Mouse (Mus musculus) layer of hippocampus, adult 2 months (tissue): Measurements from ENCODE around the gene Scn2b. TPM values are rescaled to one million over a fixed set of nuclear protein-coding genes. Genes with fewer than 3 reads are reported as not detected.
A peak's percentile ranks its signal among the peaks of the same experiment; 100 is the strongest.

ENCODE experiments used
- DNase-seq, 2 experiments: peaks; one replicate each; pipeline ENCODE4 v3.0.0; 2022; ENCODE audit warnings: low spot score in 2 of 2
- H3K27ac ChIP-seq: fragments of 200-600 bp; 2 replicates; pipeline ENCODE4 v1.8.1; 2022
- H3K4me3 ChIP-seq: fragments of 200-600 bp; 2 replicates; pipeline ENCODE4 v1.8.1; 2022; ENCODE audit warnings: mild to moderate bottlenecking
- CTCF ChIP-seq: fragments of 200-600 bp; conservative IDR thresholded peaks from 2 replicates; pipeline ENCODE4 v1.8.1; 2022; ENCODE audit warnings: antibody characterized with exemption, mild to moderate bottlenecking, moderate library complexity
- total RNA-seq, 2 experiments: library from RNA; stranded (reverse); gene quantifications; 2 replicates each; pipeline ENCODE4 v1.2.3; 2021

Gene Scn2b
- total RNA-seq, 2 experiments from 2014 or later: 245 to 254 TPM

- H3K27ac ChIP-seq: no peak overlapping the region
- no peak for TF ChIP-seq CTCF
- no peak for DNase-seq
- no peak overlapping the region for H3K4me3 ChIP-seq
Measured at GRCm38 (mm10) chr9:45126941-45127340, 9.4 kb downstream of the Scn2b start.

- TF ChIP-seq CTCF: no peak
- no peak for DNase-seq
- no peak overlapping the region for H3K27ac ChIP-seq
- no peak overlapping the region for H3K4me3 ChIP-seq
Measured at GRCm38 (mm10) chr9:45130119-45130518, 12.5 kb downstream of the Scn2b start.

- TF ChIP-seq CTCF: peak; percentile 74
- no peak for DNase-seq
- no peak overlapping the region for H3K27ac ChIP-seq
- no peak overlapping the region for H3K4me3 ChIP-seq
Measured at GRCm38 (mm10) chr9:45133484-45134310, 16.1 kb downstream of the Scn2b start.

GRCm38 (mm10) chr9:45136442-45137169 is 19.0 kb downstream of the Scn2b start:
- TF ChIP-seq CTCF: no peak
- no peak overlapping the region for H3K4me3 ChIP-seq
- no peak for DNase-seq
- H3K27ac ChIP-seq: no peak overlapping the region

- Histone ChIP-seq H3K27ac (peak within 1 kb of the TSS; percentile 70), H3K4me3 (peak within 1 kb of the TSS; percentile 66)
- TF ChIP-seq CTCF: no peak
- no peak for DNase-seq
Measured at GRCm38 (mm10) chr9:45138191-45139032, 20.8 kb downstream of the Scn2b start, which contains the start of gene Scn4b. Scn4b (plus strand) TSS chr9:45138395.

GRCm38 (mm10) chr9:45139082-45139481 is 21.5 kb downstream of the Scn2b start:
- no peak for TF ChIP-seq CTCF
- H3K4me3 ChIP-seq: peak overlapping the region; percentile 66
- H3K27ac ChIP-seq: no peak overlapping the region
- DNase-seq: no peak

- H3K4me3 ChIP-seq: no peak overlapping the region
- no peak for TF ChIP-seq CTCF
- no peak overlapping the region for H3K27ac ChIP-seq
- no peak for DNase-seq
Measured at GRCm38 (mm10) chr9:45140945-45141344, 23.4 kb downstream of the Scn2b start.

- no peak for TF ChIP-seq CTCF
- no peak overlapping the region for H3K27ac ChIP-seq
- H3K4me3 ChIP-seq: no peak overlapping the region
- DNase-seq: no peak
Measured at GRCm38 (mm10) chr9:45142686-45143085, 25.1 kb downstream of the Scn2b start.

- peak overlapping the region; percentile 71; the same call in 1 of the 2 replicates for H3K27ac ChIP-seq
- peak; percentile 53 for TF ChIP-seq CTCF
Measured at GRCm38 (mm10) chr9:45145533-45146266, 28.1 kb downstream of the Scn2b start.

GRCm38 (mm10) chr9:45146267-45146597 is 28.6 kb downstream of the Scn2b start:
- peak; percentile 63 to 87 for DNase-seq
- Histone ChIP-seq H3K4me3 (peak overlapping the region; percentile 58), H3K27ac (peak overlapping the region; percentile 71; the same call in 1 of the 2 replicates)
- peak; percentile 98 for TF ChIP-seq CTCF

More at GRCm38 (mm10) chr9:45145533-45146266, 28.1 kb downstream of the Scn2b start:
- H3K4me3 ChIP-seq: peak overlapping the region; percentile 58
- DNase-seq: no peak

- Histone ChIP-seq H3K27ac (no peak overlapping the region), H3K4me3 (no peak overlapping the region)
- no peak for TF ChIP-seq CTCF
- DNase-seq: no peak
Measured at GRCm38 (mm10) chr9:45150933-45151332, 33.4 kb downstream of the Scn2b start.

GRCm38 (mm10) chr9:45153361-45153760 is 35.8 kb downstream of the Scn2b start:
- no peak overlapping the region for H3K27ac ChIP-seq
- H3K4me3 ChIP-seq: no peak overlapping the region
- no peak for DNase-seq
- no peak for TF ChIP-seq CTCF
